Mouse (Mus musculus) spleen, adult 2 months (tissue): ENCODE measurements around the gene Rnf145. TPM values are rescaled to one million over a fixed set of nuclear protein-coding genes. Genes with fewer than 3 reads are reported as not detected.

Source experiments
- DNase-seq, 2 experiments: peaks; one replicate each; pipeline versions ENCODE4 v3.0.0 to v3.0.0-alpha.2; 2012 to 2021; ENCODE audit warnings: low spot score in 2 of 2, low read depth in 1 of 2
- H3K27ac ChIP-seq: fragments of 200-500 bp; 2 replicates; pipeline ENCODE4 v1.5.1; 2012; ENCODE audit warnings: low read length, inconsistent platforms; ENCODE audit not compliant: insufficient read depth
- H3K27me3 ChIP-seq: fragments of 200-500 bp; 2 replicates; pipeline ENCODE4 v1.6.1; 2012; ENCODE audit warnings: mild to moderate bottlenecking, moderate library complexity, low read length, inconsistent platforms; ENCODE audit not compliant: control insufficient read depth, insufficient read depth
- H3K36me3 ChIP-seq: fragments of 200-500 bp; 2 replicates; pipeline ENCODE4 v1.6.1; 2012; ENCODE audit warnings: mild to moderate bottlenecking, low read length, inconsistent platforms; ENCODE audit not compliant: control insufficient read depth, insufficient read depth
- H3K4me1 ChIP-seq: fragments of 200-500 bp; 2 replicates; pipeline ENCODE4 v1.6.1; 2011; ENCODE audit warnings: inconsistent platforms; ENCODE audit not compliant: control insufficient read depth, insufficient read depth, insufficient read length
- H3K4me3 ChIP-seq: fragments of 200-500 bp; 2 replicates; pipeline ENCODE4 v1.5.1; 2011; ENCODE audit warnings: mild to moderate bottlenecking, inconsistent platforms; ENCODE audit not compliant: insufficient read depth, insufficient read length; ENCODE audit errors: extremely low read depth
- CTCF ChIP-seq: fragments of 200-500 bp; IDR thresholded peaks from 2 replicates; pipeline ENCODE4 v1.5.1; 2011; ENCODE audit warnings: mild to moderate bottlenecking, inconsistent platforms; ENCODE audit not compliant: insufficient read depth, insufficient read length, insufficient replicate concordance; ENCODE audit errors: extremely low read depth
- POLR2A ChIP-seq: fragments of 200-500 bp; IDR thresholded peaks from 2 replicates; pipeline ENCODE4 v1.6.1; 2011; ENCODE audit warnings: low read depth, low read length, inconsistent platforms
- WGBS: fragments of 180-500 bp; shearing (Covaris S2); methylation state at CpG from one replicate; pipeline ENCODE4 v1.1.7; 2018; 5-methylcytosine and 5-hydroxymethylcytosine counted together
- polyA plus RNA-seq: library from polyadenylated mRNA; depleted of rRNA; stranded (reverse); fragments of >200 nt; gene quantifications from 2 replicates; pipeline ENCODE4 v1.2.3, GENCODE M21; 2012

The Rnf145 gene
- polyA plus RNA-seq, 1 experiment: 65.5 TPM

DNA sequence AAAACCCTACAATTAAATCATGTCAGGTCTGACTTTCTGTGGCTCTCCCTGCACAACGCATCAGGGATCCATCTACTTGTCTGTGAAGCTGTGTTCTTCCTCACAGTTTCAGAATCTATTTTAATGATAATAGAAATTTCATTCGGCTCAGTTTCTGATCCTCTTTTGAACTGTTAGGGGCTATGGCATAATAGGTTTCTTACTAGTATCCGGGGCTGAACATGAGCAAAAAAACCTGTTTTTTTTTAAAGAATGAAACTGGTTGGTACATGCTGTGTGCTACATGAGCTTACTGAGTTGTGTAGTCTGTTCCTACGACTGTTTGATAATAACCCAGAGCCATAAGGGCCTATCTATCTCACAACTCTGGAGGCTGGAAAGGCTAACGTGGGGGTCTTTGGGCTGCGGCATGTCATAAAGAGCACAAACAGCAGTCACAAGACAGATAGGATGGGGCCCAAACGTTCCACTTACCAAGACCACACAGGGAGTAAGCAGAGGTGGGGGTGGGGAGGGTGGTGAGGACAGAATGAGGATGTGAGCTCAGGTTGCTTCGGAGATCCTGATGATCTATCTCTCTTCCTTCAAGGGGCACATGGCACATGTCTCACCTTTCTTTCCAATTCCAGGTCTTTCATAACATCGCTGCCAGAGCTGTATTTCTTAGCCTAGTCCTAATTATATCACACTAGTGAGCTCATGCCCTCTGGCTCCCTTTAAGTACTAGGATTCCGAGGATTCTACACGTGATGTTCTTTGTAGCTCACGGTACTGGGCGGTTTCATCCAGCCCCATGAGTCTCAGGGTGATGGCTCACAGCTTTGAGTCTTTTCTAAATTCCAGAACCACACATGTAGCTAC, 20.1 kb upstream of the Rnf145 start:
- DNase-seq: no peak
- H3K4me1 ChIP-seq: peaks cover 45% of the 10 kb centered on the region
- 62% methylated on average over 13 of the region's 13 CpGs for WGBS
- TF ChIP-seq CTCF (no peak), POLR2A (no peak)
- H3K27me3 ChIP-seq: no peaks in the 10 kb centered on the region
- H3K27ac ChIP-seq: peak overlapping the region; percentile 92
- no peak overlapping the region for H3K4me3 ChIP-seq
- H3K36me3 ChIP-seq: no peaks in the 10 kb centered on the region

GRCm38 (mm10) chr11:44500966-44501365, 17.8 kb upstream of the Rnf145 start:
- TF ChIP-seq POLR2A (no peak), CTCF (no peak)
- no peak for DNase-seq
- no peaks in the 10 kb centered on the region for H3K27me3 ChIP-seq
- H3K4me3 ChIP-seq: no peak overlapping the region
- 66% methylated on average over 7 of the region's 7 CpGs for WGBS
- H3K36me3 ChIP-seq: no peaks in the 10 kb centered on the region
- H3K4me1 ChIP-seq: peaks cover 40% of the 10 kb centered on the region
- no peak overlapping the region for H3K27ac ChIP-seq

GRCm38 (mm10) chr11:44501477-44501876, 17.3 kb upstream of the Rnf145 start:
- DNase-seq: no peak
- 85% methylated on average over 2 of the region's 2 CpGs for WGBS
- Histone ChIP-seq H3K36me3 (no peaks in the 10 kb centered on the region), H3K4me1 (peaks cover 34% of the 10 kb centered on the region), H3K27me3 (no peaks in the 10 kb centered on the region), H3K27ac (no peak overlapping the region), H3K4me3 (no peak overlapping the region)
- TF ChIP-seq POLR2A (no peak), CTCF (no peak)

GRCm38 (mm10) chr11:44502931-44503330, 15.8 kb upstream of the Rnf145 start:
- no peak for DNase-seq
- H3K4me1 ChIP-seq: peaks cover 23% of the 10 kb centered on the region
- 78% methylated on average over 5 of the region's 5 CpGs for WGBS
- H3K4me3 ChIP-seq: no peak overlapping the region
- TF ChIP-seq POLR2A (no peak), CTCF (no peak)
- no peaks in the 10 kb centered on the region for H3K36me3 ChIP-seq
- no peak overlapping the region for H3K27ac ChIP-seq
- H3K27me3 ChIP-seq: no peaks in the 10 kb centered on the region

DNA sequence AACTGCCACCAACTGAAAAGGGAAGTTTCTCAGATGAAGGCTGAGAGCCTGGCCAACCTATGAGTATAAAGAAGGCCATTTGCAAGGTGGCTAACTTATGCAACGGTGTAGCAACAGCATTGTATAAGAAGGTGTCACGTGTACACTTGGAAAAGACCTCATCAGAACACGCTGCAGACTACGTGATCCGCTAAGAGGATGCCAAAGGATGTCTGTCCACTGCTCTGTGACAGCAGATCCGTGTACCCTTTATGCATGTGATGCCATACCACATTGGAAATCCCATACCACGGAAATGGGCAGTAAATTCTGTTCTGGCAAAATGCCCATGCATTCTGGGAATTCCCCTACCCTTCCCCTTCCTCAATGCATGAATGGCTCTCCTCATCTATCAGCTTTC, 14.6 kb upstream of the Rnf145 start:
- Histone ChIP-seq H3K4me3 (no peak overlapping the region), H3K4me1 (peaks cover 15% of the 10 kb centered on the region; the same call in 1 of the 2 replicates), H3K27ac (peak overlapping the region; percentile 48; the same call in 1 of the 2 replicates), H3K36me3 (no peaks in the 10 kb centered on the region), H3K27me3 (no peaks in the 10 kb centered on the region)
- 43% methylated on average over 7 of the region's 7 CpGs for WGBS
- TF ChIP-seq POLR2A (no peak), CTCF (no peak)
- no peak for DNase-seq

- no peaks in the 10 kb centered on the region for H3K36me3 ChIP-seq
- TF ChIP-seq CTCF: no peak
- TF ChIP-seq POLR2A: no peak
- WGBS: 87% methylated on average over 3 of the region's 3 CpGs
- no peak overlapping the region for H3K27ac ChIP-seq
- no peak overlapping the region for H3K4me3 ChIP-seq
- peaks cover 12% of the 10 kb centered on the region; the same call in 1 of the 2 replicates for H3K4me1 ChIP-seq
- no peak for DNase-seq
- no peaks in the 10 kb centered on the region for H3K27me3 ChIP-seq
These were observed 14.0 kb upstream of the Rnf145 start for GRCm38 (mm10) chr11:44504761-44505160.

GRCm38 (mm10) chr11:44508876-44509275, 9.9 kb upstream of the Rnf145 start:
- Histone ChIP-seq H3K4me3 (no peak overlapping the region), H3K27me3 (no peaks in the 10 kb centered on the region)
- DNase-seq: no peak

More at GRCm38 (mm10) chr11:44508876-44509275, 9.9 kb upstream of the Rnf145 start:
- no peaks in the 10 kb centered on the region for H3K36me3 ChIP-seq
- H3K4me1 ChIP-seq: peaks cover 6% of the 10 kb centered on the region; the same call in 1 of the 2 replicates
- H3K27ac ChIP-seq: no peak overlapping the region
- TF ChIP-seq CTCF (no peak), POLR2A (no peak)
- 80% methylated on average over 4 of the region's 4 CpGs for WGBS
